Mouse (Mus musculus) c-Kit-positive CD71-positive TER-119-positive erythroid progenitor cells, embryonic 14.5 days (primary cell): ENCODE measurements around the gene Psmc3.
A peak's percentile ranks its signal among the peaks of the same experiment; 100 is the strongest.

ENCODE experiments used
- DNase-seq: peaks from one replicate; pipeline ENCODE4 v3.0.0-alpha.2; 2013; ENCODE audit warnings: low spot score

Psmc3 gene

GRCm38 (mm10) chr2:91053181-91053933 lies 452 bp upstream of the Psmc3 start:
- DNase-seq = no peak

GRCm38 (mm10) chr2:91058435-91058834 lies 4.6 kb downstream of the Psmc3 start:
- no peak for DNase-seq

GRCm38 (mm10) chr2:91059376-91059775 lies 5.6 kb downstream of the Psmc3 start:
- no peak for DNase-seq

- DNase-seq = peak; percentile 72
These were observed 6.9 kb downstream of the Psmc3 start for GRCm38 (mm10) chr2:91060544-91061355.

GRCm38 (mm10) chr2:91061849-91062481 lies 8.2 kb downstream of the Psmc3 start:
- no peak for DNase-seq

GRCm38 (mm10) chr2:91062779-91063606 lies 9.2 kb downstream of the Psmc3 start:
- no peak for DNase-seq

- no peak for DNase-seq
These were observed 10.4 kb downstream of the Psmc3 start for GRCm38 (mm10) chr2:91064211-91064610.

- DNase-seq = no peak
These were observed 11.7 kb downstream of the Psmc3 start for GRCm38 (mm10) chr2:91065544-91065943.

- DNase-seq = no peak
These were observed 12.6 kb downstream of the Psmc3 start for GRCm38 (mm10) chr2:91066455-91066854.

GRCm38 (mm10) chr2:91068162-91068871 lies 14.5 kb downstream of the Psmc3 start:
- DNase-seq = no peak

- no peak for DNase-seq
These were observed 15.0 kb downstream of the Psmc3 start for GRCm38 (mm10) chr2:91068872-91069165.

GRCm38 (mm10) chr2:91069306-91070000 lies 15.6 kb downstream of the Psmc3 start:
- no peak for DNase-seq

- DNase-seq = peak; percentile 87
These were observed 16.4 kb downstream of the Psmc3 start, which contains the start of gene Slc39a13 for GRCm38 (mm10) chr2:91070076-91070800. Slc39a13 (minus strand) TSS chr2:91070417.

- DNase-seq = no peak
These were observed 17.2 kb downstream of the Psmc3 start for GRCm38 (mm10) chr2:91071059-91071458.

GRCm38 (mm10) chr2:91072092-91072491 lies 18.3 kb downstream of the Psmc3 start:
- no peak for DNase-seq

- DNase-seq = no peak
These were observed 24.1 kb downstream of the Psmc3 start for GRCm38 (mm10) chr2:91077957-91078313.

GRCm38 (mm10) chr2:91078314-91079025 lies 24.7 kb downstream of the Psmc3 start:
- no peak for DNase-seq

GRCm38 (mm10) chr2:91079026-91079384 lies 25.2 kb downstream of the Psmc3 start:
- no peak for DNase-seq

GRCm38 (mm10) chr2:91080784-91081513 lies 27.1 kb downstream of the Psmc3 start:
- DNase-seq = no peak
